Mouse (Mus musculus) C2C12 (cell line): ENCODE data around the gene Kdm1a. TPM values are rescaled to one million over a fixed set of nuclear protein-coding genes. Genes with fewer than 3 reads are reported as not detected.

ENCODE experiments used
- H3K27me3 ChIP-seq: one replicate; pipeline ENCODE4 v1.6.1; 2011; ENCODE audit not compliant: control insufficient read depth, insufficient read depth, insufficient read length
- H3K36me3 ChIP-seq: one replicate; pipeline ENCODE4 v1.6.1; 2011; ENCODE audit not compliant: control insufficient read depth, insufficient read depth
- H3K4me3 ChIP-seq: one replicate; pipeline ENCODE4 v1.5.1; 2011; ENCODE audit warnings: mild to moderate bottlenecking, control low read depth; ENCODE audit not compliant: poor library complexity, insufficient read depth, severe bottlenecking
- H3K79me2 ChIP-seq: one replicate; pipeline ENCODE4 v1.6.1; 2011; ENCODE audit not compliant: control insufficient read depth, insufficient read depth
- H3K79me3 ChIP-seq: one replicate; pipeline ENCODE4 v1.6.1; 2011; ENCODE audit warnings: low read depth, control low read depth
- H3ac ChIP-seq: one replicate; pipeline ENCODE3; 2011; ENCODE audit warnings: low read depth; ENCODE audit not compliant: control insufficient read depth, insufficient read length
- CEBPB ChIP-seq: IDR thresholded peaks from one replicate; pipeline ENCODE4 v1.6.1; 2011; ENCODE audit warnings: low read depth, mild to moderate bottlenecking, control low read depth, moderate library complexity
- CTCF ChIP-seq: IDR thresholded peaks from one replicate; pipeline ENCODE4 v1.5.1; 2011; ENCODE audit not compliant: control insufficient read depth, insufficient read depth, insufficient read length
- FOSL1 ChIP-seq: IDR thresholded peaks from one replicate; pipeline ENCODE4 v1.8.0; 2011; ENCODE audit warnings: mild to moderate bottlenecking, low read length; ENCODE audit not compliant: poor library complexity, insufficient read depth, severe bottlenecking
- MAX ChIP-seq: IDR thresholded peaks from one replicate; pipeline ENCODE4 v1.6.1; 2011; ENCODE audit warnings: mild to moderate bottlenecking, control low read depth
- MYOD1 ChIP-seq: IDR thresholded peaks from one replicate; pipeline ENCODE4 v1.6.1; 2011; ENCODE audit warnings: low read depth; ENCODE audit not compliant: control insufficient read depth, insufficient read length
- MYOG ChIP-seq: IDR thresholded peaks from one replicate; pipeline ENCODE4 v1.6.1; 2011; ENCODE audit not compliant: control insufficient read depth, insufficient read length; ENCODE audit errors: extremely low read depth
- USF1 ChIP-seq: IDR thresholded peaks from one replicate; pipeline ENCODE4 v1.6.1; 2011; ENCODE audit warnings: low read depth, mild to moderate bottlenecking, control low read depth, moderate library complexity
- polyA plus RNA-seq: library from polyadenylated mRNA; unstranded; fragments of >200 nt; fragmentation: generic; extraction: Trizol; gene quantifications from one replicate; pipeline ENCODE4 v1.2.1, GENCODE M21; 2012; ENCODE audit warnings: missing spikeins

Gene Kdm1a
- polyA plus RNA-seq, 1 experiment, result 47.2 TPM

- H3K79me2 ChIP-seq, result peaks cover 43% of the 10 kb centered on the region
- peaks cover 68% of the 10 kb centered on the region for H3K36me3 ChIP-seq
- H3K4me3 ChIP-seq, result no peak overlapping the region
- peaks cover 14% of the 10 kb centered on the region for H3K79me3 ChIP-seq
- TF ChIP-seq MYOG (no peak), MAX (no peak), MYOD1 (no peak), FOSL1 (no peak), CTCF (no peak), CEBPB (no peak), USF1 (no peak)
- H3ac ChIP-seq, result no peak overlapping the region
- no peaks in the 10 kb centered on the region for H3K27me3 ChIP-seq
Measured at GRCm38 (mm10) chr4:136560270-136560991, 42.1 kb downstream of the Kdm1a start.

DNA sequence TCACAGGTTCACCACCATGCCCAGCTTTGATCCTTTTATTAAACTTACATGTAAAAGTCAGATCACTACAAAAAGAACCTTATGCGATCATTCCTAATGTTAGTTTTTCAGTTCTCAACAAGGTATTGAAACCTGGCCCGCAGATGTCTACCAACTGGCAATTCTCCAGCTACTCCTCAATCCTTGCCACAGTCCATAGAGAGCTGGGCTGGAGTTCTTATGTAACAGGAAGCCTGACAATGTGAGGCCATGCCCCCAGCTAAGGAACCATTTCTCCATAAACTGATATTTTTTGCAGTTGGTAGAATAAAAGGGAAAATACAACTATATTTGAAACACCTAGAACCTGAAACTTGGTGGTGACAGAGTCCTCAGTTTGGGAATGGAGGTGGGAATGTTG, 42.8 kb downstream of the Kdm1a start:
- no peak overlapping the region for H3K4me3 ChIP-seq
- peaks cover 36% of the 10 kb centered on the region for H3K79me2 ChIP-seq
- peaks cover 14% of the 10 kb centered on the region for H3K79me3 ChIP-seq
- H3ac ChIP-seq, result no peak overlapping the region
- H3K27me3 ChIP-seq, result no peaks in the 10 kb centered on the region
- H3K36me3 ChIP-seq, result peaks cover 71% of the 10 kb centered on the region
- TF ChIP-seq FOSL1 (no peak), MYOG (no peak), MAX (no peak), USF1 (no peak), CTCF (no peak)

- peaks cover 19% of the 10 kb centered on the region for H3K79me2 ChIP-seq
- no peak overlapping the region for H3ac ChIP-seq
- H3K4me3 ChIP-seq, result peak overlapping the region; percentile 6
- TF ChIP-seq FOSL1 (no peak), MYOD1 (no peak), MAX (no peak), CTCF (no peak), CEBPB (no peak), USF1 (no peak), MYOG (no peak)
- peaks cover 12% of the 10 kb centered on the region for H3K79me3 ChIP-seq
- peaks cover 88% of the 10 kb centered on the region for H3K36me3 ChIP-seq
- H3K27me3 ChIP-seq, result no peaks in the 10 kb centered on the region
Measured at GRCm38 (mm10) chr4:136557638-136558037, 44.9 kb downstream of the Kdm1a start.

DNA sequence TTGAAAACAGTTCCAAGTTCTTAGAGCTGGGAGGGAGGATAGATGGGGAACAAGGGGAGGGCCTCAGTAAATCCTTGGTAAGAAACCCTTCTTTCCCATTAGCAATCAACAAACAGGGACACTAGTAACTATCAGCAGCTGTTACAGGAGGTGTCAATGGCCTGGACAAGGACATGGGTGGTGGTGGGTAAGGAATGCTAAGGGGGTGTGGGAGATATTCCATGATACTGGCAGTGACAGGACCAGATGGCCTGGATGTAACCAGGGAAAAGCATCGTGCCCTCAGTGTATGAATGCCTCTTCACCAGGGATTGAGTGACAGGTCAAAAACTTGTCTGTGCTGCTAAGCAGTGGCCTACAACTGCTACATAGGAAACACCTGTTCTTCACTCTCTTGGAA, 49.4 kb downstream of the Kdm1a start:
- peaks cover 8% of the 10 kb centered on the region for H3K79me2 ChIP-seq
- TF ChIP-seq USF1 (no peak), MAX (no peak), FOSL1 (no peak), CTCF (no peak), MYOD1 (no peak)
- peaks cover 90% of the 10 kb centered on the region for H3K36me3 ChIP-seq
- no peak overlapping the region for H3ac ChIP-seq
- no peaks in the 10 kb centered on the region for H3K79me3 ChIP-seq
- no peaks in the 10 kb centered on the region for H3K27me3 ChIP-seq
- no peak overlapping the region for H3K4me3 ChIP-seq

GRCm38 (mm10) chr4:136548381-136548801, 54.1 kb downstream of the Kdm1a start:
- Histone ChIP-seq H3K36me3 (peaks cover 92% of the 10 kb centered on the region), H3K79me3 (no peaks in the 10 kb centered on the region), H3K27me3 (no peaks in the 10 kb centered on the region), H3K4me3 (no peak overlapping the region), H3ac (no peak overlapping the region), H3K79me2 (peaks cover 8% of the 10 kb centered on the region)
- TF ChIP-seq FOSL1, result no peak
- no peak for TF ChIP-seq CEBPB
- TF ChIP-seq MAX, result no peak
- no peak for TF ChIP-seq CTCF
- TF ChIP-seq MYOD1, result no peak
- TF ChIP-seq USF1, result no peak
- TF ChIP-seq MYOG, result no peak

GRCm38 (mm10) chr4:136547721-136548120, 54.8 kb downstream of the Kdm1a start:
- Histone ChIP-seq H3K36me3 (peaks cover 88% of the 10 kb centered on the region), H3K79me2 (peaks cover 8% of the 10 kb centered on the region), H3K4me3 (no peak overlapping the region), H3K27me3 (no peaks in the 10 kb centered on the region), H3K79me3 (no peaks in the 10 kb centered on the region), H3ac (no peak overlapping the region)
- TF ChIP-seq CTCF (no peak), MYOD1 (no peak), MYOG (no peak), FOSL1 (no peak), CEBPB (no peak), MAX (no peak), USF1 (no peak)
